Mouse (Mus musculus): ENCODE data around the gene Adgrf1. TPM values are rescaled to one million over a fixed set of nuclear protein-coding genes. Genes with fewer than 3 reads are reported as not detected.

The Adgrf1 gene
- total and polyA plus RNA-seq, 2 experiments from 2014 or later, result not detected

DNA sequence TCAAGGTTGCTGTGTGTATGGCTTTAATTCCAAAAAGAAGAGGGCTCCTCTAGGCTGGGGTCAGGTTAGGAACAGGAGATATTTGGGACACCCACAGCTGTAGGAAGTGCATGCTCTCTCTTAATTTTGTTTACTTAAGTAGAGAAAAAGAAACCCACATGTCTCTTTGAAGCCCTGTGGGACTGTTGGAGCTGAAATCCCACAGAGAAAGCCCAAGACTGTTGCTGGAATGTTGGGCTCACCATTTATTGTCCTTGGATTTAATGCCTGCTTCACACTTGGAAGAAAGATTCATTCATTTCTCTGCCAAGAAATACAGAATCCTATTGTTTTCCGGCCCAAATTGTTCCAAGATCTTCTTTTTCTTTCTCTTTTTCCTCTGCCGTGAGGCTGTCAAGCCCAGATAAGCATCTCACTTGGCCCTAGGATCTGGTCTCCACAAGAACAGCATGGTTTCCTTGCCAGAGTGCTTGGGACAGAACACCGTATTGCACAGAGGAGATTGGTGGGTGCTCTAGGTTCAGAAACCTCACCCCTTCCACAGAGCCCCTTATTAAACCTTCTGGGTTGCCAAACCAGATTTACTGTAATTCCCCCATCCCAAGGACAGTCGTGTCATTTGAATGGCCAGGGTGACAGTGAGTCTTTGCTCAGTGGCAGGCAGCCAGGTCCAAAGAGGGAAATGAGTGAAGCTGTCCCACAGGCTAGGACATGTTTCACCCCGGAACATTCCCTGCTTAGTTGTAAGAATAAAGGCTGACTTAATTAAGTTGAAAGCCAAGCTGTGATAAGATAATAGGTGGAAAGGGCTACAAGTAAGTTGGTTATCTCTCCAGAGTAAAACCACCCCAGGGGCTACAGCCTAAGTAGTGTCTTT is 18.6 kb upstream of the Adgrf1 start:
- no peak for DNase-seq (ENCODE audit: low spot score)
- no peaks in the 10 kb centered on the region for H3K36me3 ChIP-seq (ENCODE audit: insufficient read depth, low read length)
- H3K9me3 ChIP-seq (ENCODE audit: low read length), result no peaks in the 10 kb centered on the region
- no peak overlapping the region for H3K27ac ChIP-seq (ENCODE audit: low read depth, low read length)
- no peak for ATAC-seq (ENCODE audit: low FRiP score)
- H3K4me3 ChIP-seq (ENCODE audit: low read depth, low read length), result no peak overlapping the region
- no peak for TF ChIP-seq CTCF (IDR thresholded peaks at IDR 0.05)
- no peaks in the 10 kb centered on the region for H3K27me3 ChIP-seq (ENCODE audit: insufficient read depth, low read length)
- no peak overlapping the region for H3K9ac ChIP-seq (replicated peaks; ENCODE audit: low read length, poor library complexity, severe bottlenecking)
- H3K4me1 ChIP-seq (ENCODE audit: insufficient read depth, low read length), result no peaks in the 10 kb centered on the region
- WGBS, result 31% methylated on average over 5 of the region's 5 CpGs
- H3K4me2 ChIP-seq (ENCODE audit: low read depth, low read length, poor library complexity, severe bottlenecking), result no peak overlapping the region

GRCm38 (mm10) chr17:43252846-43253245 is 17.3 kb upstream of the Adgrf1 start:
- H3K9me3 ChIP-seq (ENCODE audit: low read length), result no peaks in the 10 kb centered on the region
- H3K27ac ChIP-seq (ENCODE audit: low read depth, low read length), result no peak overlapping the region
- ATAC-seq (ENCODE audit: low FRiP score) (no peak), DNase-seq (ENCODE audit: low spot score) (no peak)
- no peak overlapping the region for H3K4me2 ChIP-seq (ENCODE audit: low read depth, low read length, poor library complexity, severe bottlenecking)
- no peaks in the 10 kb centered on the region for H3K36me3 ChIP-seq (ENCODE audit: insufficient read depth, low read length)
- H3K4me1 ChIP-seq (ENCODE audit: insufficient read depth, low read length), result no peaks in the 10 kb centered on the region
- H3K4me3 ChIP-seq (ENCODE audit: low read depth, low read length), result no peak overlapping the region
- H3K9ac ChIP-seq (replicated peaks; ENCODE audit: low read length, poor library complexity, severe bottlenecking), result no peak overlapping the region
- WGBS, result 74% methylated on average over 11 of the region's 11 CpGs
- no peaks in the 10 kb centered on the region for H3K27me3 ChIP-seq (ENCODE audit: insufficient read depth, low read length)
- no peak for TF ChIP-seq CTCF (IDR thresholded peaks at IDR 0.05)

- no peak for TF ChIP-seq CTCF (IDR thresholded peaks at IDR 0.05)
- ATAC-seq (ENCODE audit: low FRiP score), result no peak
- H3K4me2 ChIP-seq (ENCODE audit: low read depth, low read length, poor library complexity, severe bottlenecking), result no peak overlapping the region
- H3K27me3 ChIP-seq (ENCODE audit: insufficient read depth, low read length), result no peaks in the 10 kb centered on the region
- no peak overlapping the region for H3K27ac ChIP-seq (ENCODE audit: low read depth, low read length)
- WGBS, result 74% methylated on average over 3 of the region's 3 CpGs
- H3K9ac ChIP-seq (replicated peaks; ENCODE audit: low read length, poor library complexity, severe bottlenecking), result no peak overlapping the region
- H3K36me3 ChIP-seq (ENCODE audit: insufficient read depth, low read length), result no peaks in the 10 kb centered on the region
- DNase-seq (ENCODE audit: low spot score), result no peak
- no peaks in the 10 kb centered on the region for H3K9me3 ChIP-seq (ENCODE audit: low read length)
- no peaks in the 10 kb centered on the region for H3K4me1 ChIP-seq (ENCODE audit: insufficient read depth, low read length)
- no peak overlapping the region for H3K4me3 ChIP-seq (ENCODE audit: low read depth, low read length)
Measured at GRCm38 (mm10) chr17:43254261-43254660, 15.9 kb upstream of the Adgrf1 start.

DNA sequence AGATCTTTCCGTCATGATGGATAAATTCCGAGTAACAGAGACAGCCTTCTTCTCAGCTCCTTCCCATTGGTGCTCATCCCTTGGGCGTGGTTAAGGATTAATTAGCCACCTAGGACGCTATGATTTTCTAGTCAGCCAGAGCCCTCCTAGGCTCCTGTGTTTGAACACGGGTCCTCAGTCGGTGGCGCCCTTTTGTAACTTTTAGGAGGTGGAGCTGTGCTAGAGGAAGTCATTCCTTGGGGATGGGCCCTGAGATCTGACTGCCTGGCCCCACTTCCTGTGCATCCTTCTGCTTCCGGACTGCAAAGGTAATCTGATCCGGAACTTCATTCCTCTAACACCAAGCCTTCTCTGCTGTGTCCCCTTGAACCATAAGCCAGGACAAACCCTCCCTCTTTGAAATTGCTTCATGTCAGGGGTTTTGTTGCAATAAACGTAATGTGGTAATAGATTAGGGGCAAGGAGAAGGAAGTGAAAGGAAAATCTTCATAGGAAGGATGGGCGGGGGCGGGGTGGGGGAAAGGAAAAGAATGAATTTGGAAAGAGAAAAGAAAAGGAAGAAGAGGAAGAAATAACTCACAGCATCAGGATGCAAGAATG is 13.5 kb upstream of the Adgrf1 start:
- Histone ChIP-seq H3K27me3 (ENCODE audit: insufficient read depth, low read length) (no peaks in the 10 kb centered on the region), H3K4me2 (ENCODE audit: low read depth, low read length, poor library complexity, severe bottlenecking) (no peak overlapping the region), H3K4me3 (ENCODE audit: low read depth, low read length) (no peak overlapping the region), H3K27ac (ENCODE audit: low read depth, low read length) (no peak overlapping the region), H3K36me3 (ENCODE audit: insufficient read depth, low read length) (no peaks in the 10 kb centered on the region), H3K9me3 (ENCODE audit: low read length) (no peaks in the 10 kb centered on the region), H3K9ac (replicated peaks; ENCODE audit: low read length, poor library complexity, severe bottlenecking) (no peak overlapping the region), H3K4me1 (ENCODE audit: insufficient read depth, low read length) (no peaks in the 10 kb centered on the region)
- DNase-seq (ENCODE audit: low spot score) (no peak), ATAC-seq (ENCODE audit: low FRiP score) (no peak)
- no peak for TF ChIP-seq CTCF (IDR thresholded peaks at IDR 0.05)
- whole genome bisulfite sequencing, result 75% methylated on average over 12 of the region's 12 CpGs

- no peak for TF ChIP-seq CTCF (IDR thresholded peaks at IDR 0.05)
- no peak overlapping the region for H3K4me2 ChIP-seq (ENCODE audit: low read depth, low read length, poor library complexity, severe bottlenecking)
- no peaks in the 10 kb centered on the region for H3K4me1 ChIP-seq (ENCODE audit: insufficient read depth, low read length)
- H3K27ac ChIP-seq (ENCODE audit: low read depth, low read length), result no peak overlapping the region
- 95% methylated on average over 1 of the region's 1 CpGs for WGBS
- no peaks in the 10 kb centered on the region for H3K9me3 ChIP-seq (ENCODE audit: low read length)
- H3K36me3 ChIP-seq (ENCODE audit: insufficient read depth, low read length), result no peaks in the 10 kb centered on the region
- DNase-seq (ENCODE audit: low spot score) (peak; percentile 90), ATAC-seq (ENCODE audit: low FRiP score) (peak; percentile 52; the same call in 1 of the 2 replicates)
- no peak overlapping the region for H3K4me3 ChIP-seq (ENCODE audit: low read depth, low read length)
- no peaks in the 10 kb centered on the region for H3K27me3 ChIP-seq (ENCODE audit: insufficient read depth, low read length)
- H3K9ac ChIP-seq (replicated peaks; ENCODE audit: low read length, poor library complexity, severe bottlenecking), result no peak overlapping the region
Measured at GRCm38 (mm10) chr17:43257699-43258098, 12.4 kb upstream of the Adgrf1 start.

GRCm38 (mm10) chr17:43261937-43262336 is 8.2 kb upstream of the Adgrf1 start:
- H3K4me3 ChIP-seq (ENCODE audit: low read depth, low read length), result no peak overlapping the region
- no peaks in the 10 kb centered on the region for H3K9me3 ChIP-seq (ENCODE audit: low read length)
- no peak for TF ChIP-seq CTCF (IDR thresholded peaks at IDR 0.05)
- DNase-seq (ENCODE audit: low spot score) (no peak), ATAC-seq (ENCODE audit: low FRiP score) (no peak)
- H3K36me3 ChIP-seq (ENCODE audit: insufficient read depth, low read length), result no peaks in the 10 kb centered on the region
- no peak overlapping the region for H3K4me2 ChIP-seq (ENCODE audit: low read depth, low read length, poor library complexity, severe bottlenecking)
- H3K4me1 ChIP-seq (ENCODE audit: insufficient read depth, low read length), result no peaks in the 10 kb centered on the region
- no peaks in the 10 kb centered on the region for H3K27me3 ChIP-seq (ENCODE audit: insufficient read depth, low read length)
- H3K9ac ChIP-seq (replicated peaks; ENCODE audit: low read length, poor library complexity, severe bottlenecking), result no peak overlapping the region
- H3K27ac ChIP-seq (ENCODE audit: low read depth, low read length), result no peak overlapping the region
- 96% methylated on average over 5 of the region's 5 CpGs for whole genome bisulfite sequencing
